9 mouse cellular contexts compared by ENCODE assay signal in the genomic region with DNA sequence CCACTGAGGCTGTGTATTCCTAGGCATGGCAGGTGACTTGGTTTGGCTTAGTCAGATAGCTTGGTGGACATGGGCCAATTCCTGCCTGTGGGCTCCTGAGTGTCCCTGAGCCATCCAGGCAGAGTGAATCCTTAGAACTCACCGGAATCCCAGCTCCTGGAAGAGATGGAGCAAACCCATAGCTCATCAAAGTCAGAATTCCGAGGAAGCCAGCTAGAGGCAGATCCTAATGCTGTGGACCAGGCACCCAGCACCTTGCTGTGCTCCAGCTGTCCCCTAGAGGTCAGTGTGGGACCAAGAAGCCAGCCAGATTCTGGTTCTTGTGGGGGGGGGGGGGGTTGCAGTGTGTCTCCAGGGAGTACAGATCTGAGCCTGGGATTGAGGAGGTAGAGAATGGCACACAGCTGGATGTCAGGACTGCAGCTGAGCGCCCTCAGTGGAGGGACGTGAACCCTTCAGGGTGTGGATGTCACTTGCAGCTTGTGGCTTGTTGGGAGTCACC. TPM values are rescaled to one million over a fixed set of nuclear protein-coding genes. Genes with fewer than 3 reads are reported as not detected.
DNase-seq lines count a peak whose midpoint lies in the region; ATAC-seq and TF ChIP-seq lines count a peak whose summit lies in the region.
"Had no signal": no experiment of that assay in that cellular context is flagged by ENCODE, and none has a peak within 500 bp of the region (broad histone marks: within the 10 kb centered on the region; RNA-seq: fewer than 3 reads in every experiment).

No protein-coding gene starts in this region.

- ATAC-seq in kidney, embryonic 15.5 days (replicated peaks; ENCODE audit: low FRiP score): no peak
- ATAC-seq in hindbrain, embryonic 12.5 days (ENCODE audit: low FRiP score): peak; percentile 58; the same call in 1 of the 2 replicates
- ATAC-seq in midbrain, embryonic 14.5 days (ENCODE audit: low FRiP score, low TSS enrichment): no peak

- peaks cover 9% of the 10 kb centered on the region for H3K4me1 ChIP-seq in kidney, embryonic 15.5 days
- H3K4me1 ChIP-seq in bone marrow, adult 2 months (ENCODE audit: control insufficient read depth, insufficient read depth, low read length): no peaks in the 10 kb centered on the region; the same call in 1 of the 2 replicates
- H3K4me1 ChIP-seq in embryonic fibroblast, embryonic 13.5 days (ENCODE audit: control insufficient read depth, insufficient read depth, low read length): no peaks in the 10 kb centered on the region
- peaks cover 8% of the 10 kb centered on the region for H3K4me1 ChIP-seq in hindbrain, embryonic 12.5 days
- no peaks in the 10 kb centered on the region for H3K4me1 ChIP-seq in midbrain, embryonic 14.5 days (ENCODE audit: control insufficient read depth, insufficient read depth, low read length)

- TF ChIP-seq CTCF in bone marrow, adult 2 months (IDR thresholded peaks at IDR 0.05; ENCODE audit: control insufficient read depth, insufficient read depth, low read length): peak; percentile 77
- peak; percentile 86 for TF ChIP-seq CTCF in embryonic fibroblast, embryonic 13.5 days (IDR thresholded peaks at IDR 0.05; ENCODE audit: borderline replicate concordance, insufficient read depth, low read length)
- peak; percentile 68 for TF ChIP-seq CTCF in left cerebral cortex, adult 2 months (IDR thresholded peaks at IDR 0.05)

- intact Hi-C loops in left cerebral cortex, adult 2 months (cut with DNase I): loop anchor here (1.0 to 5.0 kb wide), 3 partner anchors 38 to 297 kb away; no protein-coding TSS in a partner anchor

- H3K36me3 ChIP-seq in kidney, embryonic 15.5 days: no peaks in the 10 kb centered on the region
- H3K36me3 ChIP-seq in hindbrain, embryonic 12.5 days: peaks cover 9% of the 10 kb centered on the region; the same call in 1 of the 2 replicates
- peaks cover 26% of the 10 kb centered on the region for H3K36me3 ChIP-seq in midbrain, embryonic 14.5 days (ENCODE audit: control insufficient read depth, insufficient read depth, low read length)

- no peak overlapping the region for H3K27ac ChIP-seq in kidney, embryonic 15.5 days
- H3K27ac ChIP-seq in bone marrow, adult 2 months (ENCODE audit: control insufficient read depth, insufficient read depth, low read depth, low read length, poor library complexity): no peak overlapping the region
- no peak overlapping the region for H3K27ac ChIP-seq in embryonic fibroblast, embryonic 13.5 days (ENCODE audit: insufficient read depth, low read length)
- no peak overlapping the region for H3K27ac ChIP-seq in hindbrain, embryonic 12.5 days
- H3K27ac ChIP-seq in left cerebral cortex, adult 2 months: peak overlapping the region; percentile 32; the same call in 1 of the 2 replicates
- H3K27ac ChIP-seq in midbrain, embryonic 14.5 days (replicated peaks; ENCODE audit: low read depth, low read length): no peak overlapping the region
- H3K27ac ChIP-seq: macrophage had no signal

- no peak for TF ChIP-seq POLR2A in bone marrow, adult 2 months (IDR thresholded peaks at IDR 0.05; ENCODE audit: borderline replicate concordance, control insufficient read depth, low read depth, low read length)
- no peak for TF ChIP-seq POLR2A in embryonic fibroblast, embryonic 13.5 days (IDR thresholded peaks at IDR 0.05; ENCODE audit: low read depth, low read length)

- H3K9ac ChIP-seq in kidney, embryonic 15.5 days: no peak overlapping the region
- no peak overlapping the region for H3K9ac ChIP-seq in hindbrain, embryonic 12.5 days
- H3K9ac ChIP-seq in midbrain, embryonic 14.5 days (replicated peaks; ENCODE audit: low read length): no peak overlapping the region

- 16% methylated on average over 4 of the region's 4 CpGs for WGBS in kidney, embryonic 15.5 days
- 32% methylated on average over 4 of the region's 4 CpGs for WGBS in bone marrow, adult 2 months
- 26% methylated on average over 4 of the region's 4 CpGs for WGBS in hindbrain, embryonic 12.5 days
- WGBS in midbrain, embryonic 14.5 days: 12% methylated on average over 4 of the region's 4 CpGs

- H3K27me3 ChIP-seq in kidney, embryonic 15.5 days: no peaks in the 10 kb centered on the region
- H3K27me3 ChIP-seq in hindbrain, embryonic 12.5 days: no peaks in the 10 kb centered on the region
- H3K27me3 ChIP-seq in midbrain, embryonic 14.5 days (ENCODE audit: control insufficient read depth, insufficient read depth, low read length): no peaks in the 10 kb centered on the region

- no peaks in the 10 kb centered on the region for H3K9me3 ChIP-seq in kidney, embryonic 15.5 days (replicated peaks)
- no peaks in the 10 kb centered on the region for H3K9me3 ChIP-seq in hindbrain, embryonic 12.5 days (replicated peaks)
- no peaks in the 10 kb centered on the region for H3K9me3 ChIP-seq in midbrain, embryonic 14.5 days (ENCODE audit: control insufficient read depth, low read length)

- no peak overlapping the region for H3K4me3 ChIP-seq in kidney, embryonic 15.5 days (replicated peaks)
- no peak overlapping the region for H3K4me3 ChIP-seq in bone marrow, adult 2 months (replicated peaks; ENCODE audit: control insufficient read depth, low read depth, low read length)
- H3K4me3 ChIP-seq in embryonic fibroblast, embryonic 13.5 days (ENCODE audit: insufficient read depth, low read length): no peak overlapping the region
- no peak overlapping the region for H3K4me3 ChIP-seq in hindbrain, embryonic 12.5 days
- no peak overlapping the region for H3K4me3 ChIP-seq in left cerebral cortex, adult 2 months
- no peak overlapping the region for H3K4me3 ChIP-seq in midbrain, embryonic 14.5 days (replicated peaks; ENCODE audit: low read depth, low read length)

- DNase-seq in kidney, adult 11 months: peak; percentile 56
- peak; percentile 57 to 76 for DNase-seq in left cerebral cortex, adult 2 months (ENCODE audit: extremely low spot score in 1 of 2, low spot score in 2 of 2)
- peak; percentile 72 for DNase-seq in midbrain, embryonic 14.5 days
- DNase-seq in spleen, postnatal 36 days (ENCODE audit: low spot score in 2 of 2): peak; percentile 35 to 36

- no peak overlapping the region for H3K4me2 ChIP-seq in kidney, embryonic 15.5 days
- H3K4me2 ChIP-seq in hindbrain, embryonic 12.5 days (replicated peaks): no peak overlapping the region
- H3K4me2 ChIP-seq in midbrain, embryonic 14.5 days (ENCODE audit: low read length): no peak overlapping the region

RNA-seq across cellular contexts. Expression of gene Rab11fip4, which starts 33.8 kb away (rescaled TPM):
- polyA plus RNA-seq in kidney, embryonic 15.5 days (2015; fragmentation: Nextera tagmentation; extraction: Ambion mirVana): 9.6 and 9.7 TPM in 2 replicates
- 1.3 and 4.7 TPM in 2 replicates for polyA plus RNA-seq in bone marrow, adult 2 months (2011; ENCODE audit: insufficient read depth, insufficient read length, low replicate concordance, missing spikeins)
- polyA plus RNA-seq in embryonic fibroblast, embryonic 13.5 days (2011; ENCODE audit: insufficient read length, low read depth, missing spikeins): 0.25 and 0.50 TPM in 2 replicates
- polyA plus RNA-seq in hindbrain, embryonic 12.5 days (2016; fragmentation: Nextera tagmentation; extraction: Ambion mirVana): 28.3 and 28.5 TPM in 2 replicates
- total RNA-seq in left cerebral cortex, adult 2 months (2021): 100 to 1,000 TPM; 246 to 249 TPM
- 22.0 and 24.4 TPM in 2 replicates for polyA plus RNA-seq in midbrain, embryonic 14.5 days (2014; fragmentation: Nextera tagmentation; extraction: Ambion mirVana)
